Mouse (Mus musculus): ENCODE results near the gene 1810009A15Rik. TPM values are rescaled to one million over a fixed set of nuclear protein-coding genes. Genes with fewer than 3 reads are reported as not detected.
A peak's percentile ranks its signal among the peaks of the same experiment; 100 is the strongest.
"Not testable (repeated sequence)": the region's sequence is repeated elsewhere in the genome, so short reads cannot be mapped to it uniquely, and the experiment has no call there.

The 1810009A15Rik gene
- polyA plus RNA-seq, 1 experiment from 2014 or later = 114 TPM

GRCm38 (mm10) chr19:8852236-8852928, 36.3 kb upstream of the 1810009A15Rik start:
- Histone ChIP-seq H3K4me3 (replicated peaks) (no peak overlapping the region), H3K9me3 (no peaks in the 10 kb centered on the region), H3K4me2 (no peak overlapping the region), H3K27ac (no peak overlapping the region), H3K27me3 (no peaks in the 10 kb centered on the region), H3K4me1 (replicated peaks) (peaks cover 14% of the 10 kb centered on the region), H3K9ac (replicated peaks) (0 out of 2 replicates have a peak overlapping the region, but pooled peaks have one; percentile 8), H3K36me3 (peaks cover 15% of the 10 kb centered on the region)
- ATAC-seq (ENCODE audit: insufficient number of reproducible peaks, insufficient read depth, low FRiP score, low TSS enrichment, low read depth) = no peak
- 49% methylated on average over 10 of the region's 10 CpGs for WGBS

- Histone ChIP-seq H3K27ac (no peak overlapping the region), H3K4me2 (no peak overlapping the region), H3K4me1 (replicated peaks) (peaks cover 14% of the 10 kb centered on the region), H3K9me3 (no peaks in the 10 kb centered on the region), H3K4me3 (replicated peaks) (no peak overlapping the region), H3K27me3 (no peaks in the 10 kb centered on the region), H3K36me3 (peaks cover 8% of the 10 kb centered on the region; the same call in 1 of the 2 replicates), H3K9ac (replicated peaks) (no peak overlapping the region)
- no peak for ATAC-seq (ENCODE audit: insufficient number of reproducible peaks, insufficient read depth, low FRiP score, low TSS enrichment, low read depth)
- 81% methylated on average over 3 of the region's 3 CpGs for WGBS
Measured at GRCm38 (mm10) chr19:8853117-8853516, 35.5 kb upstream of the 1810009A15Rik start.

- no peak overlapping the region for H3K4me3 ChIP-seq (replicated peaks)
- no peaks in the 10 kb centered on the region for H3K4me1 ChIP-seq (replicated peaks)
- H3K36me3 ChIP-seq = no peaks in the 10 kb centered on the region
- no peak overlapping the region for H3K27ac ChIP-seq
- no peak overlapping the region for H3K4me2 ChIP-seq
- H3K9me3 ChIP-seq = no peaks in the 10 kb centered on the region
- ATAC-seq (ENCODE audit: insufficient number of reproducible peaks, insufficient read depth, low FRiP score, low TSS enrichment, low read depth) = no peak
- H3K9ac ChIP-seq (replicated peaks) = no peak overlapping the region
- WGBS = 44% methylated on average over 4 of the region's 4 CpGs
- no peaks in the 10 kb centered on the region for H3K27me3 ChIP-seq
Measured at GRCm38 (mm10) chr19:8857689-8858088, 31.0 kb upstream of the 1810009A15Rik start.

- no peak for ATAC-seq (ENCODE audit: insufficient number of reproducible peaks, insufficient read depth, low FRiP score, low TSS enrichment, low read depth)
- Histone ChIP-seq H3K36me3 (no peaks in the 10 kb centered on the region), H3K9ac (replicated peaks) (no peak overlapping the region), H3K4me1 (replicated peaks) (no peaks in the 10 kb centered on the region), H3K4me2 (no peak overlapping the region), H3K4me3 (replicated peaks) (no peak overlapping the region), H3K27ac (no peak overlapping the region), H3K9me3 (no peaks in the 10 kb centered on the region), H3K27me3 (no peaks in the 10 kb centered on the region)
- 23% methylated on average over 1 of the region's 1 CpGs for WGBS
Measured at GRCm38 (mm10) chr19:8859018-8859417, 29.6 kb upstream of the 1810009A15Rik start.

GRCm38 (mm10) chr19:8864265-8864664, 24.4 kb upstream of the 1810009A15Rik start:
- Histone ChIP-seq H3K4me2 (no peak overlapping the region), H3K4me1 (replicated peaks) (no peaks in the 10 kb centered on the region), H3K9ac (replicated peaks) (no peak overlapping the region), H3K36me3 (no peaks in the 10 kb centered on the region), H3K4me3 (replicated peaks) (no peak overlapping the region), H3K9me3 (no peaks in the 10 kb centered on the region), H3K27me3 (no peaks in the 10 kb centered on the region), H3K27ac (no peak overlapping the region)
- WGBS = 82% methylated on average over 6 of the region's 6 CpGs
- no peak for ATAC-seq (ENCODE audit: insufficient number of reproducible peaks, insufficient read depth, low FRiP score, low TSS enrichment, low read depth)

GRCm38 (mm10) chr19:8870381-8870780, 18.3 kb upstream of the 1810009A15Rik start:
- H3K9ac ChIP-seq (replicated peaks); H3K27me3 ChIP-seq; H3K4me1 ChIP-seq (replicated peaks); ATAC-seq (ENCODE audit: insufficient number of reproducible peaks, insufficient read depth, low FRiP score, low TSS enrichment, low read depth); H3K27ac ChIP-seq; H3K9me3 ChIP-seq: not testable (repeated sequence)
- Histone ChIP-seq H3K4me3 (replicated peaks) (peak overlapping the region; percentile 98; the same call in 1 of the 2 replicates), H3K4me2 (peak overlapping the region; percentile 91), H3K36me3 (peaks cover 29% of the 10 kb centered on the region)
- 77% methylated on average over 3 of the region's 3 CpGs for WGBS

- Histone ChIP-seq H3K4me3 (replicated peaks) (peak overlapping the region; percentile 98), H3K27ac (peak overlapping the region; percentile 8; the same call in 1 of the 2 replicates), H3K4me1 (replicated peaks) (peaks cover 8% of the 10 kb centered on the region), H3K36me3 (peaks cover 34% of the 10 kb centered on the region), H3K27me3 (no peaks in the 10 kb centered on the region), H3K4me2 (peak overlapping the region; percentile 91), H3K9me3 (no peaks in the 10 kb centered on the region), H3K9ac (replicated peaks) (peak overlapping the region; percentile 90)
- WGBS = 61% methylated on average over 9 of the region's 9 CpGs
- ATAC-seq (ENCODE audit: insufficient number of reproducible peaks, insufficient read depth, low FRiP score, low TSS enrichment, low read depth) = 0 out of 2 replicates have a peak, but pooled peaks have one; percentile 24
Measured at GRCm38 (mm10) chr19:8870838-8871237, 17.8 kb upstream of the 1810009A15Rik start.

GRCm38 (mm10) chr19:8871267-8872186, 17.1 kb upstream of the 1810009A15Rik start, which contains the start of gene Ubxn1:
Ubxn1 (plus strand) TSS chr19:8871496.
- H3K9me3 ChIP-seq = no peaks in the 10 kb centered on the region
- peak within 1 kb of the TSS; percentile 72 for H3K27ac ChIP-seq
- peak within 1 kb of the TSS; percentile 90 for H3K9ac ChIP-seq (replicated peaks)
- under 1% methylated on average over 59 of the region's 59 CpGs for WGBS
- H3K36me3 ChIP-seq = peaks cover 41% of the 10 kb centered on the region
- peak; percentile 93 for ATAC-seq (ENCODE audit: insufficient number of reproducible peaks, insufficient read depth, low FRiP score, low TSS enrichment, low read depth)
- peak within 1 kb of the TSS; percentile 98 for H3K4me3 ChIP-seq (replicated peaks)
- peak within 1 kb of the TSS; percentile 91 for H3K4me2 ChIP-seq
- no peaks in the 10 kb centered on the region for H3K27me3 ChIP-seq
- H3K4me1 ChIP-seq (replicated peaks) = peaks cover 8% of the 10 kb centered on the region

GRCm38 (mm10) chr19:8872266-8872840, 16.3 kb upstream of the 1810009A15Rik start:
- Histone ChIP-seq H3K9me3 (no peaks in the 10 kb centered on the region), H3K9ac (replicated peaks) (peak overlapping the region; percentile 90), H3K36me3 (peaks cover 49% of the 10 kb centered on the region), H3K27ac (peak overlapping the region; percentile 72; the same call in 1 of the 2 replicates), H3K4me2 (peak overlapping the region; percentile 91), H3K4me3 (replicated peaks) (peak overlapping the region; percentile 98), H3K27me3 (no peaks in the 10 kb centered on the region), H3K4me1 (replicated peaks) (peaks cover 8% of the 10 kb centered on the region)
- WGBS = 82% methylated on average over 10 of the region's 10 CpGs
- ATAC-seq (ENCODE audit: insufficient number of reproducible peaks, insufficient read depth, low FRiP score, low TSS enrichment, low read depth) = no peak

- no peaks in the 10 kb centered on the region for H3K27me3 ChIP-seq
- H3K36me3 ChIP-seq = peaks cover 62% of the 10 kb centered on the region
- ATAC-seq (ENCODE audit: insufficient number of reproducible peaks, insufficient read depth, low FRiP score, low TSS enrichment, low read depth) = no peak
- no peak overlapping the region; the same call in 1 of the 2 replicates for H3K9ac ChIP-seq (replicated peaks)
- no peak overlapping the region for H3K4me2 ChIP-seq
- no peak overlapping the region for H3K4me3 ChIP-seq (replicated peaks)
- H3K27ac ChIP-seq = no peak overlapping the region
- H3K9me3 ChIP-seq = no peaks in the 10 kb centered on the region
- 91% methylated on average over 7 of the region's 7 CpGs for WGBS
- H3K4me1 ChIP-seq (replicated peaks) = peaks cover 15% of the 10 kb centered on the region
Measured at GRCm38 (mm10) chr19:8875031-8875430, 13.6 kb upstream of the 1810009A15Rik start.

All from limb, embryonic 12.5 days (tissue).